Mouse (Mus musculus) heart, adult 8-10 months (tissue): ENCODE data around the gene Rbfox2. TPM values are rescaled to one million over a fixed set of nuclear protein-coding genes. Genes with fewer than 3 reads are reported as not detected.
"Not testable (repeated sequence)": the region's sequence is repeated elsewhere in the genome, so short reads cannot be mapped to it uniquely, and the experiment has no call there.

ENCODE experiments used
- DNase-seq: peaks from one replicate; pipeline ENCODE4 v3.0.0; 2022; ENCODE audit warnings: low spot score
- total RNA-seq, 4 experiments: library from RNA; stranded (reverse); gene quantifications; 2 replicates each; pipeline ENCODE4 v1.2.4; 2022

Gene Rbfox2
- total RNA-seq, 4 experiments from 2014 or later: 87.6 to 108 (median 101) TPM

DNA sequence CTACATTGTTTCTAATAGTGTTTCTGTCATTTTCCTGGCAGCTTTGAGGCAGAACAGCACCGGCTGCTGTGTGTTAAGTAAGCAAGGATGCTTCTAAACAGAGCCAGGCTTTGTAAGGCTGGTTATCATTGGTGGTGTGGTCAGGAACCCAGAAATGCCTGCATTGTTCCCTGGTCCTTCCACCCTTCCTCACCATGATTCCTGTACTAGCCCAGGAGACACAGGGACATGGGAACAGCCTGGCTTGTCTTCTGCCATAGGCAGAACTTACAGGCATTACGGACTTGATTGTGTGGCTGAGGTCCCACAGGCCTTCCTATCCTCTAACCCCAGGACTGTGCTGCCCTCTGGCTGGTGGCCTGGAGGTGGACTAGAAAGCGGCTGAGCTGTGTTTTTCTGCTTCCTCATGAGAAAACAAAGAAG is 238.4 kb downstream of the Rbfox2 start:
- DNase-seq: peak; percentile 38

DNA sequence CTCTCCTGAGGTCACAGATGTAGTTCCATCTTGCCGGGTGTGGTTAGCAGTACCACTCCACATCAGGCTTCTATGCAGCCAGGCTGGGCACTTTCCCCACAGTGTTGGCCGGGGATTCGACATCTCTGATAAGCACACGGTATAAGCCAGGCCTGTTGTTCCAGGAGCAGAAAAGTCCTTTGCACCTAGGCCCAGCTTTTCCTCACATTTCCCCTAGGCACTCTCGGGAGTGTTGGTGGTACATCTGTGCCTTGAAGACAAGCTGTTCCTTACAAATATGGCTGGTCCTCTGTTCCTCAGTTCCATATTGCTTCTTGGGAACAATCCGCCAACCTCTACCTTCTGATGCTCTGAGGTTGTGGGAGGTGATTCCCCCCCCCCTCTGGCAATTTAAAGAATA is 240.6 kb downstream of the Rbfox2 start:
- DNase-seq: no peak

DNA sequence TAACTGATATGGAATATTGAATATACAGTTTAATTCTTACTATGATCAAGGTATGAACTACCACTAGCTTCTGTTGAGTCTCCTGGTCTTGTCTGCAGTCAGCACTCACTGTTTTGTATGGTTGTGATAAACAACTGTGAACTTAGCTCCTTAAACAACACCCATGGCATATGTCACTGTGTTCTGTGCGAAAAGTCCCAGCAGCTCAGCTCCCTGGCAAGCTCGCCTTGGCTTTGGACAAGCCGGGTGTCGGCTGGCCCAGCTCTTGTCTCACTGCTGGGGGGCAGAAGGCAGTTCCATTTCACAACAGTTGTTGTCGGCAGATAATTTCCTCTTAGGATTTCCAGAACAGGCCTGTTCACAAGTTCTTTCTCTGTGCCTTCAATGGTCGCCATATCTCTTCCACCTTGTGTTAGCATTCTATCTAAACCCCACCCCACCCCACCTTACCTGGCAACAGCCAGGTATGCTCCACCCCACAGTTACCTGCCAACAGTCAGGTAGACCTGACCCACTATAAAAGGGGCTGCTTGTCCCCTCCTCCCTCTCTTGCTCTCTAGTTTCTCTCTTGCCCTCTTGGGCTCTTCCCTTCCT is 241.4 kb downstream of the Rbfox2 start:
- no peak for DNase-seq

DNA sequence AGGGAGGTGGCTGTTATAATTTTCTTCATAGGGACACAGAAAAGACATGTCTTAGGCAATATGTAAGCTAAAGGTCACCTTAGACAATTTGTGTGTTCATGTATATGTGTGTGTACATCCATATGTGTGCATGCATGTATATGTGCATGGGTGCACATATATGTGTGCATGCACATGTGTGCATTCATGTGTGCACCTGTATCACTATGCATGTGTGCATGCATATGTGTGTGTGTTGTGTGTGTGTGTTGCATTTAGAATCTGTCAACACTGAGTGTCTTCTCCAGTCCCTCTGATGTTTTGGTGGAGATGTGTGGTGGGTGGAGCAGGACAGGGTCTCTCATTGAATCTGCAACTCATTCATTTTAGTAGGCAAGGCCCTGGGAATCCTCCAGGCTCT is 244.1 kb downstream of the Rbfox2 start:
- DNase-seq: no peak

DNA sequence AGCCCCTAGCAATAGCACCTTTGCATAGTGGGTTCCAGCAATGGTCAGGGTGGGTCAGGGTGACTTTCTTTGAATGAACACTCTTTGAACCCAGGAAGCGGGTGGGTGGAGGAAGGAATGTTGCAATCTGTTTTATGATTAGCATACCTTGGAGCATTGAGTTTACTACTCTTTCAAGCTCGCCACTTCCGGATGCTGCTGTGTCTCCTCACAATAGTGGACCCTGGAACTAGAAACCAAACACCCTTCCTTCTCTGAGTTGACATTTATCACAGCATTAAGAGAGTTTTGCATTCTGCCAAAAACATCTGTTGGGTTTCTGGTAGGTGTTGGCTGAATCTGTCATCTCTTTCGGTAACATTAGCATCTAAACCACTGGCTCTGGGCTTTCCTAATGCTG is 247.4 kb downstream of the Rbfox2 start:
- not testable (repeated sequence) for DNase-seq

DNA sequence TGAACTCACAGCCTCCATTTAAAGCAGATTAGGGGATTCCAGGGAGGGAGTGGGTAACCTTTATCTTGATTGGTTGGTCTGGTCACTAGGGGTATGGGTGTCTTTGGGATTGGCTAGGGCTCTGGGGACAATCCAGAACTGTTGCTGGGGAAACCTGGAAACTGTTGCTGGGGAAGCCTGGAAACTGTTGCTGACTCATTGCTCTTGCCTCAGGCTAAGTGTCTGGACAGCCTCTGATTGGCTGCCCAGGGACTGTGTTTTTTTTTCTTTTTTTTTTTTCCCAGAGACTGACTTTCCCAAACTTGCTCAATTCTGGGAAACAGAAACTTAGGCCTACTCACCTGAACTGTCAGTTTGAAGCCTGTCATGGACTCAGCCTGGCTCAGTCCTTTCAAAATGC is 248.2 kb downstream of the Rbfox2 start:
- DNase-seq: no peak

DNA sequence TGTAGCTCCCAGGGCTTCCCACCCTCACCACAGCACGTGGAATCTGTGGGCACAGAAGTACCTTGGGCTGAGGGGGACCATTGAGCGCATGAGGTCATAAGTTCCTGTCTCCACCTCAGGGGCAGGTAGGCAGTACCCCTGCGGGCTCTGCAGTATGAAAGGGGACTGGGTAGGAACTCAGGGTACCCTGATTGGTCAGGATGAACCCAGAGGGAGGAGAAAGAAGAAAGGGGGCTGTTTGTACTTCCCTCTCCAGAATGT is 250.1 kb downstream of the Rbfox2 start:
- no peak for DNase-seq

DNA sequence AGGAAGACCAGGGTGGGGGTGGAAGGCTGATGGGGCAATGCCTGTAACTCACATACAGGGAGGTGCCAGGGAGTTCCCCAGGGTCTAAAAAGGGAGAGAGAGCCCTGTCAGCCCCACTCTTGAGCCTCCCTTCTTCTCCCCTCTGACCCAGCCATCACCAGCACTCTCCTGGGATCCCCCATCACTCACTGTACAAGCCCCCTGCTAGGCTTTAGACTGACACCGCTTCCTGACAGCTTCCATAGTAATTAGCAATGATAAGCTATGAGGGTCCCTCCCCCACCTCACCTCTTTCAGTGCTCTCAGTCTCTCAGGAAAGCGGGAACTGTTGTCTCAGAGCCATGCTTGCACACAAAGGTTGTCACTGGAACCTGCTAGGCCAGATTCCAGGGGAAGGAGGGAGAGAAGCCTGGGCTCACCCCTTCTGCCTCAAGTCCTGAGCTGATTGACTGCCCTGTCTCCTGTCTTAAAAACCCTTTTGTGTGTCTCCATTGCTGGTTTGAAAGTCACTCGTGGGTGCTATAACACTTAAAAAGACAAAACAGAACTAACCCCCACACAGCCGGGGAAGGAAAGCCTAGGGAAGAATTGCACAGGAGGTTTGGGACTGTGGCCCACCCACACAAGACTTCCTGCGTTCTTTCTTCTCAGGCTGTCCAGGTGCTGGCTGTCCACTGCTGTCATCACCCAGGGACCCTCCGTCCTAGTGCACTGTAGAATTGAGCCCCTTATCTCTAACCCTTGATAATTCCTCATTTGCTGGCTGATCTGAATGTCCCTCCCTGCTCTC is 250.6 kb downstream of the Rbfox2 start:
- no peak for DNase-seq

DNA sequence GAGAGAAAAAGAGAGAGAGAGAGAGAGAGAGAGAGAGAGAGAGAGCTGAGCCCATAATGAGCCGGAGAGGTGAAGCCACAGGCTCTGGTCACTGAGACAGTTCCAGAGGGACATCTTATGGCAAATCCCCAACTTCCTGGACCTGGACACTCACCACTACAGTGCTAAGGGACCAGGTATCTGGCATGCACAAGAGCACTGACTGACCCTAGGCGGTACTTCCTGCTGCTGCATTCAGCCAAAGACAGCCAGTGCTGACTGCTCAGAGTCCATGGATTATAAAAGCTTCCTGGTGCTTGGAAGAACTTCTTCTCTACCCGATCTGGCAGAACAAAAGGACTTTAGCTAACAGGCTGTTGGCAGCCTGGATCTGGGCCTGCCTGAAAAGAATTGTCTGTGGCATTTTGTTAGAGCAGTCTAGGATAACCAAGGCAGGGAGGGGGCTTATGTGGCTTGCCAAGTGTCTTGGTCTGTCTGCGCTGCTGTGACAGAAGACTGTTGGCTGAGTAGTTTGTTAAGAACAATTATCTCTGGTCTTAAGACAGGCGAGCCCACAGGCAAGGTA is 252.1 kb downstream of the Rbfox2 start:
- no peak for DNase-seq

DNA sequence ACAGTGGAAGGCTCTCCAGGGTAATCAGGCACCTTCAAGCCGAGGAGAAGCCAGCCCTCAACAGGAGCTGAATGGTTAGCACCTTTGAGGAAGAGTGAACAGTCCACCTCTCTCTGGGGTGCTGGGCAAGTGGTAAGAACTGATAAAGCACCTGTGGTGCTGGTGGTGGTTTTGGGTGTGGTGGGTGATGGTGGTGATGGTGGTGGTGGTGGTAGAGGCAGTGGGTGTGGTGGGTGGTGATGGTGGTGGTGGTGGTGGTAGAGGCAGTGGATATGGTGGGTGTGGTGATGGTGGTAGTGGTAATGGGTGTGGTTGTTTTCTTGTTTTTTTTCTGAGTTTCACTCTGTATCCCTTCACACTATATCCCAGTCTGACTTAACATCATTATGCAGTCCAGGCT is 253.8 kb downstream of the Rbfox2 start:
- DNase-seq: no peak

DNA sequence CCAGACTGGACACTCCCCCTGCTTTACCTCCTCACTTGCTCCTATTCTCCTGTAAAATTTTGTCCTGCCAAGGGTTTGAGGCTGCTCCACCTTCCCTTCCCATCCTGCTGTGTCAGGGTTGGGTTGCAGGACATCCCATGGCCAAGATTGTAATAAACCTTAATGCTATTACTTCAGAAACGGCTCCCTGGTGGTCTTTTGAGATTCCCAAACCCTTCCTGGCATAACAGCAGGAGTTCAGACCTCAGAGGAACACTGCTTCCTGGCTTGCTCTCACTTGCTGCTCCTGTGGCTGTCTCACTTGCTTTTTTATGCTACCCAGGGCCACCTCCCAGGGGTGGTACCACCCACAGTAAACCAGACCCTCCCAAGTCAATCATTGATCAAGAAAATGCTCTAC is 254.6 kb downstream of the Rbfox2 start:
- no peak for DNase-seq

DNA sequence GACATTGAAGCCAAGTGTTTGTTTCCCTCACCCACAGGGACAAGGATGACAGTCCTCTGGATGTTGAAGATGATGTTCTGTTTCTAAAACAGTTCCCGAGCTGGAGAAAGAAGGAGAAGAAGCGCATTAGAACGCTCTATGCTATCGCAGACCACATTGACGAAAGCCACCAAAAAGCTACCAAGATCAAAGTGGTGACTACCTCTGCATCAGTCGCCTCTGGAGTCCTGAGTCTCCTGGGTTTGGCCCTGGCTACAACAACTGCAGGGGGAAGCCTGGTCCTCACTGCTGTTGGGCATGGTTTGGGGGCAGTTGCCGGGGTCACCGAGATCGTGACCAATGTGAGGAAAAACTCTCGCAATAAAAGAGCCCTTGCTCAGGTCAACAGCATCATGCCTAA is 256.2 kb downstream of the Rbfox2 start, which contains the start of gene Mb:
Gene Mb (minus strand): TSS at position 101 of the 400 bp plus-strand sequence.
- DNase-seq: no peak

DNA sequence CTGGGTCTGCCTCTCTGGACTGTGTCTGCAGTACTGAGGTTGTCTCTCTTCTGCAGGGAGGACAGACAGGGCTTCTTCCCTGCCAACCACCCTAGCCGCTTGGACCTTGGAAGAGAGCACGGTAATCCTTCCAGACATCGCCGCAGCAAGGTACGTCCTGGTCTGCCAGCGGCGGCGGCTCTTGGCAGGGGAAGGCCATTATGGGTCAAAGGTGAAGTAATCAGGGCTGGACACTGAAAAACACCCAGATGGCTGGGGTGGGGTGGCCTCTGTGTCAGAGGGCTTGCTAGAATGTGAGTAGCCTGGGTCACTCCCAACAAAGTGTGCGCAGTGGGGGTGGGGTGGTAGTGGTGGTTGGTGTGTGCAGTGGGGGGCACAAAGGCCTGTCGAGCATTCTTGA is 261.2 kb downstream of the Rbfox2 start:
- no peak for DNase-seq

DNA sequence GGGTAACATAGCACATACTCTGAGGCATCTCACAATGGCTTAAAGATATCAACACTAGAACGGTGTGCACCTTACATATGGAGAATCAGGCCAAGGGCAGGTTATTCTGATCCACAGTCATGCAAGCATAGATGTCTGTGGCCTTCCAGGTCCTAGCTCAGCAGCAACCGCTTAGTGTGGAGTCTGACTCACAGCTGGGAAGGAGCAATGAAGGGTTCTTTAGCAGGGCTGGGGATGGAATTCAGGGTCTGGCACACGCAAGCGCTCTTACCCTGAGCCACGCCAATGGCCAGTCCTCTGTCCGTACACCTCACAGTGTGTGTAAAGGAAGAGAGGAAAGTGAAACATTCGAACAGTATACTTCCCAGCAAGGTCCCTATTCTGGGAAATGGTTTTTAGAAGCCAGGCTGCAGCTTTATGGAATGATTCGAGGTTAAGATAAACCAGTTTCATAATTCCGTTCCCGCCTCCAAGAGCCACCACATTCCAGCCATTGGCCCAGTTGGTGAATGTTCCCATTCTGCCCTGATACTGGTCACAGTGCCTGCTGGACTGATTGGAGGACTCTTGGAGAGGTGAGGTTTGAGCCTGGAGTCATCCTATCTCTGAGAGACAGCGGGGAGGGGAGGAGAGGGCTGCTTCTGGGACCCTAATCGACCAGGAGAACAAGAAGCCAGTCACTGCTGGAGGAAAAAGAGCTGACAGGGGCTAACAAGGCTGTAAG is 262.0 kb downstream of the Rbfox2 start, which contains the start of gene Apol6:
Gene Apol6 (plus strand): TSS at position 133 of the 724 bp plus-strand sequence.
- no peak for DNase-seq

DNA sequence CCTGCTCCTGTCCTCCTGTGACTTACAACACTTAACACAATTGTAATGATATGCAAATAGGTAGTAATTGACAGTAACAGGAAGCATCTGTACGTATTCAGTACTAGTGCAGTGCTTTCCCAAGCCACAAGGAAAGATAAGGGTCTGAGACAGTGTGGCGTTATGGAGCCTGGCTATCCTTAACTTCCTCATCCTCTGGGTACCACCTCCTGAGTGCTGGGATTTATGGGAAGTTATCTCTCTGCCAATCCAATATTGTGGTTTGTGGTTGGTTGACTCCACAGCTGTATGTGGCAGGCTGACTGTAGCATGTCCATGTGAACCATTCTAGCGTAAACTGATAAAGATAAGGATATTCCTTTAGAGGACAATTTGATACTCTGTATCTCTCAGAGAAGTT is 266.0 kb downstream of the Rbfox2 start:
- DNase-seq: no peak

DNA sequence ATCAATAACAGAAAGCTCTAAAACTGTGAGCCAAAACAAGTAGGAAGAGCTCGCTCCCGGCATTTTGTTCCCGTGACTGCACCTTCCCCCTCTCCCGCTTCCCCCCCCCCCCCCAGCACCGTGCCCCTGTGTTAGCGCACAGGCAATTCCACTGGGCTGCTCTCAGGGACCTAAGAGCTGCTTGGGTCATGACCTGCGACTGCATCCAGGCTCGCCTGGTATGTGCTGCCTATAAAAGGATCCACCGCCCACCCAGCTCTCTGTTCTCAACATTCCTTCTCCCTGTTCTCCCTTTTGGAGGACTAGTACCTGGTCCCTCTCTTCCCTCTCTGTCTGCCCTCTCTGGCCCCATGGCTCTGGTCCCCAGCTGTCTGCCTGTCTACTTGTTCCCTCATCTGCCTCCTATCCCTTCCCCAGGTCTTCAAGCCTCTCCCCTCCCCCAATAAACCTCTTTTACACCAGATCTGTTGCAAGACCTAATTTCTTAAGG is 267.5 kb downstream of the Rbfox2 start:
- DNase-seq: no peak

DNA sequence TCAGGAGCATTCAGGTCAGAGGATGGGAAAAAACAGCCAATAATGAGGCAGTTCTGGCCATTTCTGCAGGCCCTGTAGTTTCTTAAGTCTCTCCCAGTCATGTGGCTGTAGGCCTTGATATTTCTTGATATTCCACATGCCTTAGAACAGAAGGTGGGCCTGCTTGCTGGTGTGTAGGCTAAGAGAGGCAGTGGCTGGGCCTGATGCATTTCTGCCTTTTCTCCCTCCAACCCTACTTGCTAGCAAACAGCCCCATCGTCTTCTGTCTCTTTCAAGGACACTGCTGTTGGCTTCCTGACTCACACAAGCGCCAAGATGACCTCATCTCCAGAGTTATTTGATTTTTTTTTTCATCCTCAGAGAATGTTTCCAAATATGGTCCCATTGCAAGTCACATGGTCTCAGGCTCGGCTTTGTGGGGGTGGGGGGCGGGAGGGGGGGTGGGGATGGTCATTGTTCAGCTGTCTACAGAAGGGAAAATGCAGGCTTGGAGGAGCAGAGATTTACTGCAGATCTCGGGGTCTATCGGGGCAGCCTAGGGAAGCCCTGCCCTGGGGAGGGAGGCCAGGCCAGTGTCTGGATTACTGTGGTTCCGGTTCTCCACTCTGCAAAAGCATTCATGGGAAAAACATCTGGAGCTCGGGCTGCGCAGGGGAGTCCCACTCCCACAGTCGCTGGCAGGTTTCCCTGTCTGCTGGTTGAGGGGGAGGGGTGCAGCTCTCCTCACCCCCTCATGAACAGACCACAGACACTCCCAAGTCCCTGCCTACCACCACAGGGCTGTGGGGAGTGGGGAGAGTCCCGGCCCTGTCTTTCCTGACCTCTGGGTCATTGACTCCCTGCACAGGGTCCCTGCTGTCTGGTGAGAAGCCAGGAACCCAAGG is 269.3 kb downstream of the Rbfox2 start:
- peak; percentile 93 for DNase-seq

DNA sequence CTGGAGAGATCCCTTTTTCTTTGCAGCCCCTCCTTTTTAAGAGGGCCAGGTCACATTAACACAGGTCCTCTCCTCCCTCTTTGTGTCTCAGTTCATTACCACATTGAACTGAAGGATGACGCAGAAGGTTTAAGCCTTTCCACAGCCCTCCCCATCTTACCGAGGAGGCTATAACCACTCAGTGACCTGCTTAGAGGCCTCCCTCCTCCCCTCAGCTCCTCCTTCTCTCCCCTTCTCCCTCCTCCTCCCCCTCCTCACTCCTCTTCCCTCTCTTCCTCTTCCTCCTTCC is 269.9 kb downstream of the Rbfox2 start:
- no peak for DNase-seq

DNA sequence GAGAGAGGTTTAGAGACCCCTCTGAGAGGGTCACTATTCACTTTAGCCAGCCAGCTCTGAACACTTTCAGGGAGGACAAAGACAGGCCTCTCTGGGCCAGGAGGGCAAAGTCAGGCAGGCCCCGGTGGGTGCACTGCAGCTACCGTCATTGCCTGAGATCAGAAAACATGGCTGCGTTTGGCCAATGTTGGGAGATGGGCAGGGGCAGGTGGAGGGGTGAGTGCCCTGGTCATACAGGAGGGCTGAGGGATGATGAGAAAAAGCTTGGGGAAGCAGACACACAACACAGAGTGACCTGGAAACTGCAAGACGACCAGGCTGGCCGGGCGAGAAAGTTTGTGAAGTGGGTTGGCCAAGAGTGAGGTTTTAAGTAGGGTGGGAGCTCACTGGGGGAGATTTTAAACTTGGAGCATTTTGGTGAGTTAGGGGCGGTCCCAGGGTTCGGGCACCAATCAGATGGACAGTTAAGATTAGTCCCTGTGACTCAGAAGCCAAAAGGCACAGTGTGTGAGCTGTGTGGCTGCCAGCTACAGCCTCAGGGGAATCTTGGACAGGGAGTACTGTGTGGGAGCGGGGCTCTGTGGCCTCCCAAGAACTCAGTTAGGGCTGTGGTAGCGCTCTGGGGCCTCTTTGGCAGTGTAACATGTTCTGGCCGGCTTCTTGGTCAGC is 270.4 kb downstream of the Rbfox2 start:
- peak; percentile 89 for DNase-seq

DNA sequence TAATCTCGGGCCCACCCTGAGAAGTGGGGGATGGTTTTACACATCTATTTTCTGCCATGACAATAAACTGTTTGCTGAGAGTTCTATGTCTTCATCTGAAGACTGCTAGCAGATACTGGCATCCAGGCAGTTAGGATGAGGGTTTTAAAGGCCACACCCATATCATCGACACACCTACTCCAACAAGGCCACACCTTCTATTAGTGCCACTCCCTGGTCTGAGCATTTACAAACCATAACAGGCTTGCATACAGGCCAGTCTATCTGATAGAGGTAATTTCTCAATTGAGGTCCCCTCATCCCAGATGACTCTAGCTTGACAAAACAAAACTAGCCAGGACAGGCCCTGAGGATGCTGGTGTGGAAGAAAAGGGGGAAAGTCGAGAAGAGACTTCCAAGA is 271.2 kb downstream of the Rbfox2 start:
- DNase-seq: no peak

DNA sequence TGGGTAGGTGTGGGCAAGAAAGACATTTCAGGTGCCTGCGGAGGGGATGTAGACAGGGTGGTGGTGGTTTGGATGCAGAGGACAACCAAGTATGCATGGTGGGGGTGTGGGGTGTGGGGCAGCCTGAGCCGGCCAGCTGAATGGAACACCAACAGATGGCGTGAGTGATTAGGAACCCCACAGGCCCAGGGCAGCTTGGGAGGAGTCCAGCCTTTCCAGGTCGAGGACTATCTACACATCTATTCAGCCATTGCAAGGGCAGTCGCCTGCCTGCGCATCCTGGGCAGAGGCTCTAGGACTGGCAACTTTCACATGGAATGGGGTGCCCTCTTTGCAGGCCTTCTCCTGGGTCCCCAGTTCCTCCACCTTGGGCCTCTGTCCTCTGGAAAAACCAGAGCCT is 272.3 kb downstream of the Rbfox2 start:
- no peak for DNase-seq
